Mouse (Mus musculus) brain, embryonic 14.5 days (tissue): ENCODE data around the gene Gtf2ird1. TPM values are rescaled to one million over a fixed set of nuclear protein-coding genes. Genes with fewer than 3 reads are reported as not detected.

ENCODE experiments used
- DNase-seq: peaks from one replicate; pipeline ENCODE4 v3.0.0-alpha.2; 2011; ENCODE audit warnings: low read depth
- CTCF ChIP-seq: fragments of 200-500 bp; IDR thresholded peaks from 2 replicates; pipeline ENCODE4 v1.5.1; 2012; ENCODE audit warnings: inconsistent platforms, mild to moderate bottlenecking, moderate library complexity, borderline replicate concordance; ENCODE audit not compliant: insufficient read depth, insufficient read length; ENCODE audit errors: extremely low read depth
- POLR2A ChIP-seq: fragments of 200-500 bp; IDR thresholded peaks from 2 replicates; pipeline ENCODE4 v1.6.1; 2012; ENCODE audit warnings: mild to moderate bottlenecking, inconsistent platforms, borderline replicate concordance; ENCODE audit not compliant: poor library complexity, insufficient read depth, insufficient read length, severe bottlenecking; ENCODE audit errors: extremely low read depth
- polyA plus RNA-seq: library from polyadenylated mRNA; depleted of rRNA; stranded (reverse); fragments of >200 nt; gene quantifications from 2 replicates; pipeline ENCODE4 v1.2.3, GENCODE M21; 2012

Gtf2ird1 gene
- polyA plus RNA-seq, 1 experiment = 80.5 TPM

DNA sequence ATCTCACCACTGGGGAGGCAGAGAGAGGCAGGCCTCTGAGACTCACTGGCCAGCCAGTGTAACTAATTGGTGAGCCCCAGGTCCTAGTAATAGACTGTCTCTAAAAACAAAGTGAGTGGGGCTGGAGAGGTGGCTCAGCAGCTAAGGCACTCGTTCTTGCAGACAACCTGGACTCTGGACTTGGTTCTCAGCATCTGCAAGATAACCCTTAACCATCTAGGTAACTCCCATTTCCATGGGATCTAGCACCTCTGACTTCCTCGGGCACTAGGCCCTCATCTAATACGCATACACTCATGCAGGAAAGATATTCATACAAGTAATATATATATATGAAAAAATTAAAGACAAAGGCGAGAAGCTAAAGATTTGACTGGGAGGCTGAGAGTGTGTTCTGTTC is 26.4 kb downstream of the Gtf2ird1 start:
- no peak for DNase-seq

DNA sequence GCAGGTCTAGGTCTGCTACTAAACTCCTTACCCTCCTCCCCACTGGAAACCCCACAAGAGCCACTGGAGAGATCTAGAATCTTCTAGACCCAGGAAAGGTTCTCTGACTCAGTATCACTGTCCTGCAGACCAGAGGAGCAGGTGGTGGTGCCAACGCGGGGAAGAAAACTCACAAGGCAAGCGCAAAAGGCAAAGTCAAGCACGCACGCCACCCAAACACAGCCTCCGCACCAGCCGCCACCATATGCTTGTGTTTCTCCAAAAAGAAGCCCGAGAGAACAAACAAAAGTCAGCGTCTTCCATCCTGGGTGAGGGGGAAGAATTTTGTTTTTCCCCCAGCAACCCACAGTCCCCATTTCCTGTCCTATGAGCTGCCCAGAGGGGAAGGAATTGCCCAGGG is 28.9 kb downstream of the Gtf2ird1 start:
- TF ChIP-seq CTCF (no peak), POLR2A (no peak)
- DNase-seq = no peak

More for the DNA sequence above, 26.4 kb downstream of the Gtf2ird1 start:
- TF ChIP-seq POLR2A (no peak), CTCF (no peak)

GRCm38 (mm10) chr5:134425601-134426000 is 30.9 kb downstream of the Gtf2ird1 start:
- TF ChIP-seq CTCF (no peak), POLR2A (no peak)
- no peak for DNase-seq

- TF ChIP-seq CTCF = no peak
- no peak for TF ChIP-seq POLR2A
- DNase-seq = no peak
Measured at GRCm38 (mm10) chr5:134423930-134424329, 32.6 kb downstream of the Gtf2ird1 start.

GRCm38 (mm10) chr5:134423372-134423771 is 33.1 kb downstream of the Gtf2ird1 start:
- no peak for DNase-seq
- TF ChIP-seq POLR2A (no peak), CTCF (no peak)

DNA sequence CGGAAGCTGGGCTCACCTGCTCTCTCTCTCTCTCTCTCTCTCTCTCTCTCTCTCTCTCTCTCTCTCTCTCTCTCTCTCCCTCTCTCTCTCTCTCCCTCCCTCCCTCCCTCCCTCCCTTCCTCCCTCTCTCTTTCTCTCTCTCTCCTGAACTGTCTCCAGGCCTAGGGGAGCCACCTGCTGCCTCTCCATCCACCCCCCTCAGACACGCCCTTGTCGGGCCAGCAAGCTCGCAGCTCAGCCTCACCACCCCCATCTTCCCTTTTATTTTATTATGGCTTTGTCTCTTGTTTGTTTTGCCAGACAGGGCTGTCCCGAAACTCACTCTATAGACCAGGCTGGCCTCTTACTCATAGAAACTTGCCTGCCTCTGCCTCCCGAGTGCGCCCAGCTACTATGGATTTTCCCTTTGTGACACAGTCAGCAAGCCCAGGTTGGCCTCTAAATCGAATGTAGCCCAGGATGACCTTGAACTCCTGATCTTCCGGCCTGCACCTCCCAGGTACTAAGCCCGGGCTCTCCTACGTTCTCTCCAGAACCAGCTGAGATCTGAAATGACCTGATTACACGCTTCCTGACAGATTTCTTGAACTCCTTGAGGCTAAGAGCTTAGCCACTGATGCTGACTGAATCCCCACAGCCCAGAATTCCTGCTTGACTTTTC is 34.1 kb downstream of the Gtf2ird1 start:
- TF ChIP-seq CTCF (no peak), POLR2A (no peak)
- DNase-seq = no peak

- TF ChIP-seq CTCF = no peak
- TF ChIP-seq POLR2A = no peak
- peak; percentile 26 for DNase-seq
Measured at GRCm38 (mm10) chr5:134421061-134421460, 35.5 kb downstream of the Gtf2ird1 start.

DNA sequence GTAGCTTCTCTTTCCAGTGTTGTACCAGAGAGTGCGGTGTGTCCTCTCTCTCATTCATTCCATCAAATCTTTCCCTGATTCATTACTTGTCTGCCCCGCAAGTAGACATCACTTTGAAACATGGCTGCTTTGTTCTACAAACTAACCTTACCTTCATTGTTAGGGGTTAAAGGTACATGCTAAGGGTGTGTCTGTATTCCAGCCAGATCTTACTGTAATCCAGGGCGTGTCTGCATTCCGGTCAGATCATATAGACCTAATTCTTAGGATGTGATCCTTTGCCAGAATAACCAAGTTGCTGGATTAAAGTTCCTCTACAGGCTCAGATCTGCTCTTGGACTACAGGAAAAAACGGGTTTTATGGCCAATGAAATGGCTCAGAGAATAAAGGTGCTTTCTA is 36.8 kb downstream of the Gtf2ird1 start:
- TF ChIP-seq CTCF (no peak), POLR2A (no peak)

GRCm38 (mm10) chr5:134418315-134419074 is 38.0 kb downstream of the Gtf2ird1 start:
- no peak for DNase-seq
- TF ChIP-seq CTCF = no peak
- no peak for TF ChIP-seq POLR2A

More for the DNA sequence above, 36.8 kb downstream of the Gtf2ird1 start:
- no peak for DNase-seq

DNA sequence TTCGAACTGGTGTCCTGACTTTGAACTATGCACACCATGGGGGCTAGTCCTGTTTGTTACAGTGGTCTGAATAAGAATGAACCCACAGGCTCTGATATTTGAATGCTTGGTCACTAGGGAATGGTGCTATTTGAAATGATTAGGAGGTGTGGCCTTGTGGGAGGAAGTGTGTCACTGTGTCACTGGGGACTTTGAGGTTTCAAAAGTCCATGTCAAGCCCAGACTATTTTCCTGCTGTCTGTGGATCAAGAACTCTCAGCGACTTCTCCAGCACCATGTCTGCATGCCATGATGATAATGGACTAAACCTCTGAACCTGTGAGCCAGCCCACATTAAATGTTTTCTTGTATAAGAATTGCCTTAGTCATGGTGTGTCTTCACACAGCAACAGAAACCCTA is 44.2 kb downstream of the Gtf2ird1 start:
- DNase-seq = no peak
- TF ChIP-seq POLR2A (no peak), CTCF (no peak)

- TF ChIP-seq CTCF (no peak), POLR2A (no peak)
- no peak for DNase-seq
Measured at GRCm38 (mm10) chr5:134410307-134410836, 46.1 kb downstream of the Gtf2ird1 start.

DNA sequence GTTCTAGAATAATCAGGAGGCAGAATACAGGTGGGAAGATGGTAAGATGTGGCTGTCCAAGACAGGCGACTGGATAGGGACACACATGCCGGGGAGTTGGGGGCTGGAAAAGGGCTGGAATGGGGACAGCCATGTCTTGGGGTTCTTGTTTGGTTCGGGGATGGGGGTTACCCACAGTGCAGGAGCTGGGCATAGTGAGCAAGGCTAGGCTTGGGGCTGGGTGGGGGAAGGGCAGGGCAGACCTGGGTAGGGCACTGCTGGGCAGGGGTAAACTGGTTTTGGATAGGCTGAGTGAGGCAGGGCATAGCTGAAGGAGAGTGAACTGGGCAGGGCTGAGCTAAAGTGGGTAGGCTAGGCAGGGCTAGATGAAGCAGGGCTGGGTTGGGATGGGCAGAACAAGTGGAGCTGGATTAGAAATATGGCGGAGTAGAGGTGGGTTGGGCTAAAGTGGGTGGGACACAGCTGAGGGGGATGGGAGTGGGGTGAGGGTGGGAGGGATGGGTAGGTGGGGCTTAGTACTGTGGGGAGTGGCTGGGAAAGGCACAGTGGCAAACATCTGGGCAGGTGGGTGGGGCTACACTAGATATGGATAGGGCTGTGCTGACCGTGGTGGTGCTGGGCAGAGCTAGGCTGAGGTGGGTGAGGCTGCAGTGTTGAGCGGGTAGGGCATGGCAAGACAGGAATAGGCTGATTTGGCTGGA is 46.8 kb downstream of the Gtf2ird1 start:
- no peak for TF ChIP-seq POLR2A
- no peak for TF ChIP-seq CTCF
- DNase-seq = no peak

- DNase-seq = no peak
- TF ChIP-seq POLR2A (no peak), CTCF (no peak)
Measured at GRCm38 (mm10) chr5:134408119-134408518, 48.4 kb downstream of the Gtf2ird1 start.

GRCm38 (mm10) chr5:134401841-134402240 is 54.7 kb downstream of the Gtf2ird1 start:
- no peak for DNase-seq
- TF ChIP-seq CTCF = no peak
- no peak for TF ChIP-seq POLR2A
